Mouse (Mus musculus) retina, postnatal 1 day (tissue): ENCODE data around the gene S100a11.
"Not testable (repeated sequence)": the region's sequence is repeated elsewhere in the genome, so short reads cannot be mapped to it uniquely, and the experiment has no call there.

Source experiments
- DNase-seq: peaks from one replicate; pipeline ENCODE4 v3.0.0-alpha.2; 2012

Gene S100a11

GRCm38 (mm10) chr3:93527300-93527699 lies 7.0 kb downstream of the S100a11 start:
- no peak for DNase-seq

GRCm38 (mm10) chr3:93528807-93529206 lies 8.5 kb downstream of the S100a11 start:
- no peak for DNase-seq

GRCm38 (mm10) chr3:93537068-93537576 lies 16.8 kb downstream of the S100a11 start:
- no peak for DNase-seq

GRCm38 (mm10) chr3:93538486-93538885 lies 18.2 kb downstream of the S100a11 start:
- DNase-seq = no peak

- DNase-seq = no peak
These were observed 21.2 kb downstream of the S100a11 start for GRCm38 (mm10) chr3:93541501-93541900.

- DNase-seq = not testable (repeated sequence)
These were observed 23.9 kb downstream of the S100a11 start for GRCm38 (mm10) chr3:93544170-93544569.

GRCm38 (mm10) chr3:93547099-93547648 lies 26.9 kb downstream of the S100a11 start:
- peak; percentile 83 for DNase-seq

- no peak for DNase-seq
These were observed 27.7 kb downstream of the S100a11 start for GRCm38 (mm10) chr3:93547749-93548540.

GRCm38 (mm10) chr3:93548541-93549266 lies 28.4 kb downstream of the S100a11 start:
- DNase-seq = no peak

GRCm38 (mm10) chr3:93549986-93550385 lies 29.7 kb downstream of the S100a11 start:
- DNase-seq = no peak

- DNase-seq = no peak
These were observed 31.9 kb downstream of the S100a11 start for GRCm38 (mm10) chr3:93551950-93552901.

GRCm38 (mm10) chr3:93553311-93553710 lies 33.0 kb downstream of the S100a11 start:
- DNase-seq = no peak

- DNase-seq = no peak
These were observed 33.6 kb downstream of the S100a11 start for GRCm38 (mm10) chr3:93553765-93554378.

GRCm38 (mm10) chr3:93554379-93554980 lies 34.2 kb downstream of the S100a11 start:
- DNase-seq = peak; percentile 53

GRCm38 (mm10) chr3:93554981-93555877 lies 34.9 kb downstream of the S100a11 start, which contains the start of gene S100a10:
Gene S100a10 (plus strand): TSS chr3:93555080.
- DNase-seq = peak; percentile 64

- peak; percentile 46 for DNase-seq
These were observed 35.6 kb downstream of the S100a11 start for GRCm38 (mm10) chr3:93555878-93556254.

GRCm38 (mm10) chr3:93556599-93556998 lies 36.3 kb downstream of the S100a11 start:
- no peak for DNase-seq

GRCm38 (mm10) chr3:93557471-93557870 lies 37.2 kb downstream of the S100a11 start:
- DNase-seq = no peak

- DNase-seq = no peak
These were observed 39.7 kb downstream of the S100a11 start for GRCm38 (mm10) chr3:93559961-93560360.

- no peak for DNase-seq
These were observed 42.1 kb downstream of the S100a11 start for GRCm38 (mm10) chr3:93562372-93562771.
